Mouse (Mus musculus): Measurements from ENCODE around the gene Eipr1. TPM values are rescaled to one million over a fixed set of nuclear protein-coding genes. Genes with fewer than 3 reads are reported as not detected.
"Not testable (repeated sequence)": the region's sequence is repeated elsewhere in the genome, so short reads cannot be mapped to it uniquely, and the experiment has no call there.

Gene Eipr1
- total RNA-seq, 2 experiments from 2014 or later: 8.6 to 8.8 TPM

- no peak for DNase-seq
These were observed 137.6 kb downstream of the Eipr1 start for GRCm38 (mm10) chr12:28889068-28889674.

GRCm38 (mm10) chr12:28891523-28891922, 139.9 kb downstream of the Eipr1 start:
- no peak for DNase-seq

GRCm38 (mm10) chr12:28896577-28896976, 145.0 kb downstream of the Eipr1 start:
- no peak for DNase-seq

DNA sequence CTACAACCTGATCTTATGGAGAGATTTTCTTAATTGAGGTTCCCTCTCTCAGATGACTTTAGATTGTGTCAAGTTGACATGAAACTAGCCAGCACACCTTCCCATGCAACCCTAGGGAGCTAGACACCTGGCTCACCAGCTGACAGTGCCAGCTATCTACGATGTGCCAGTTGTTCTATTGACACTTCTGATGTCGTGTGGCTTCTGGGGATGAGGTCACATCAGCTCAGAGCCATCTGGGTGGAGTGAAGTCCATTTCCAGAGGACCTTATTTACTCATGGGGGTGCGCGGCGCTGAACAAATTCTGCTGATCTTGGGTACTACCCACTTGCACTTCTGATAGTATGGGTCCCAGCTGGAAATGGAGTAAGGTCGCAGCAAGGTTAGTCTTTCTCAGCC, 146.7 kb downstream of the Eipr1 start:
- no peak for DNase-seq

GRCm38 (mm10) chr12:28899696-28900095, 148.1 kb downstream of the Eipr1 start:
- no peak for DNase-seq

- DNase-seq: no peak
These were observed 148.7 kb downstream of the Eipr1 start for GRCm38 (mm10) chr12:28900341-28900740.

- DNase-seq: no peak
These were observed 150.5 kb downstream of the Eipr1 start for GRCm38 (mm10) chr12:28902132-28902531.

DNA sequence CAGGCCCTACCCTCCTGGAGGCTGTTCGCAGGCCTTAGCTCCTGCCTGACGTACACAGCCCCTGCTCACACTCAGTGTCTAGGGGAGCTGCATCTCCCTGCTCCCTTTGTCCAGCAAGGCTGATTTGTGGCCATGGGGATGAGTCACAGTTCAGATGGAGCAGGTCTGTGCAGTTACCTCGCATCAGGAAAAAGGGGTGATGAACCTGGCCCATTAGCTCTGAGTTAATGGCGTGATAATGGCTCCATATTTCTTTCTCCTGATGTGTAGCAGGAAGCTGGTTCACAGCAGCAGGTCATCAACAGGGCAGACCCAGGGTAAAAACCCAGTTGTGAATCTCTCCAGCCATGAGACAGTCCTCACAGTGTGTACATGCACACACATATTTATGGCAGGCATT, 151.5 kb downstream of the Eipr1 start:
- no peak for DNase-seq

DNA sequence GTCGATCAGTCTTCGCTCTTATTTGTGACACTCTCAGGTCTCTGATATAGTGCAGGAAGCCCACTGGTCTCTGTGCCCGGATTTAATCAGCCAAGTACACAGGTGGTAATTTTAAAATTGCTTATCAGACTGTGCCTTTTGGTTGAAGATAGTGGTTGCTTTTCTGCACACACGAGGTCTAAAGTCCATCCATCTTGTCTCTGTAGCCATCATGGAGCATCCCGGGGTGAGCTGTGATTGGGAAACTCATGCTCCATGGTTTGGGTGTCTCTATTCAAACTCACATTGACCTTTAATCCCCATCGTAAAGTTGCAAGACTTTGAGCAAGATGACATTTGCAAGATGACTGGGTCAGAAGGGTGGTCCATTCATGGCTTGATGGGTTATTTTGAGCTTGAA, 153.9 kb downstream of the Eipr1 start:
- no peak for DNase-seq

- DNase-seq: no peak
These were observed 154.4 kb downstream of the Eipr1 start for GRCm38 (mm10) chr12:28906016-28906415.

GRCm38 (mm10) chr12:28906809-28907297, 155.2 kb downstream of the Eipr1 start:
- no peak for DNase-seq

GRCm38 (mm10) chr12:28907814-28908213, 156.2 kb downstream of the Eipr1 start:
- DNase-seq: no peak

DNA sequence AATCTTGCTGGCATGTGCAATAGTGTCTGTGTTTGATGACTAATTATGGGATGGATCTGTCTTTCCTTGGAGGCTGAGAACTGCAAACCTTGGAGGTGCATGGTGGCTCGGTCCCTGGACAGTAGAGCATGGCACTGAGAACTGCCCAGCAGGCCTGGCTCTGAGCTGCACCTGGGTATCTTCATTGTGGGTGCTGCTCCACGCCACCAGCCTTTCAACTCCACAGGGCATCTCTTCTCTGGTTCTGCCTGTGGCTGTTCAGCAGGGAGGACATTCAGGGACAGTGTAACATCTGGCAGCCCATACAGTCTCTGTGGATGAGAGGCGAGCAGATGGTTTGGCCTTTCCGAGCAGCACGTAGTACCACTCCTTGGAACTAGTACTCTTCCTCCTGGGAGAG, 158.2 kb downstream of the Eipr1 start:
- no peak for DNase-seq

DNA sequence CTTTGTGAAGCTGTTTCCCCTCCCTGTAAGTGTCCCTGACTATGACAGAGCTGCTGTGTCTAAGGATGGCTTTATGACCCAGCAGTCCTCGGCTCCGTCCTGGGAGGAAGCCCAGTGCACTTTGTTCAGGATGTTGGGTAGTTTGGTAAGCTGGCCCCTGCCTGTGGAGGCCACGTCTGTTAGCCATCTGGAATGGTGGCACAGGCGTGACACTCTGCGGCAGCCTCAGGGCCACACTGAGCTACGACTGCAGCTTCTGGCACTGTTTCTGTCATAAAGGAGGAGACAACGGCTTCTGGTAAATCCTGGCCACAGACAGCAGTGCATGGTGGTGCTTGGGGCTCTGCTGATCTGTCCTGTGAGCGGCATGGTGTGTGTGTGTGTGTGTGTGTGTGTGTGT, 159.0 kb downstream of the Eipr1 start:
- DNase-seq: no peak

GRCm38 (mm10) chr12:28912351-28912936, 160.8 kb downstream of the Eipr1 start:
- no peak for DNase-seq

DNA sequence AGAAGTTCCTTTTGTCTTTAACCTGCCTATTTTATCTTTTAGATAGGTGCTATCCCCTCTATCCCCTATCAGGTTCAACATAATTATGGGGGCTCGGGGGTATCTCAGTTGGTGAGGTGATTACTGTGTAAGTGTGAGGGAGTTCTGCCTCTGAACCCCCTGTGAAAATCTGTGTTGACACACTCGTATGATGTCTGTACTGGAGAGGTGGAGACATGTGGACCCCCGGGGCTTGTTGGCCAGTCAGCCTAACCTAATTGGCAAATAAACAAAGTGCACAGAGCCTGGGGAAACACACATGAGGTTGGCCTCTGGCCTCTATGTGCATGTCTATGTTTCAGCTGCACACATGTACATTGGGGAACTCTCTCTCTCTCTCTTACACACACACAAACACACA, 161.5 kb downstream of the Eipr1 start:
- no peak for DNase-seq

DNA sequence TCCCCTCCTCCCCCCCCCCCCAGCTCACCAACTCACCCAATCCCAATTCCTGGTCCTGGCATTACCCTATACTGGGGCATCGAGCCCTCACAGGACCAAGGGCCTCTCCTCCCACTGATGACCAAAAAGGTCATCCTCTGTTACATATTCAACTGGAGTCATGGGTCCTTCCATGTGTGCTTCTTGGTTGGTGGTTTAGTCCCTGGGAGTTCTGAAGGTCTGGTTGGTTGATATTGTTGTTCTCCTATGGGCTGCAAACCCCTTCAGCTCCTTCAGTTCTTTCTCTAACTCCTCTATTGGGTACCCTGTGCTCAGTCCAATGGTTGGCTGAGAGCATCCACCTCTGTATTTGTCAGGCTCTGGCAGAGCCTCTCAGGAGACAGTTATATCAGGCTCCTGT, 162.5 kb downstream of the Eipr1 start:
- not testable (repeated sequence) for DNase-seq

Other genes with a start within 250 kb of the Eipr1 start
- not detected for gene Dcdc2c, start 199.4 kb upstream of the Eipr1 start, total RNA-seq (2021)
- gene Allc, start 169.3 kb upstream of the Eipr1 start, total RNA-seq (2021): not detected
- gene Colec11, start 128.4 kb upstream of the Eipr1 start, total RNA-seq (2021): 10 to 100 TPM; 14.1 to 15.6 TPM
- gene Rps7, start 115.8 kb upstream of the Eipr1 start, total RNA-seq (2021): 100 to 1,000 TPM; 268 to 303 TPM
- gene Rnaseh1, start 102.2 kb upstream of the Eipr1 start, total RNA-seq (2021): 1 to 10 TPM; 8.0 to 9.5 TPM
- 10 to 100 TPM; 59.5 to 63.5 TPM for gene Adi1, start 76.6 kb upstream of the Eipr1 start, total RNA-seq (2021)
- gene Trappc12, start 1.3 kb upstream of the Eipr1 start, total RNA-seq (2021): 10 to 100 TPM; 22.4 to 22.5 TPM

Measured in heart, adult 18-20 months (tissue).